Mouse (Mus musculus) stomach, postnatal 0 days (tissue): ENCODE results near the gene Tmem273.

Experiments used
- CTCF ChIP-seq: IDR thresholded peaks from 2 replicates; pipeline ENCODE4 v1.5.1; 2016; ENCODE audit warnings: antibody characterized with exemption, low read depth, mild to moderate bottlenecking, moderate library complexity
- EP300 ChIP-seq: optimal IDR thresholded peaks from 2 replicates; pipeline ENCODE3; 2016; ENCODE audit warnings: antibody characterized with exemption

GRCm38 (mm10) chr14:32778362-32778761 is 7.4 kb upstream of the Tmem273 start:
- TF ChIP-seq EP300: no peak
- TF ChIP-seq CTCF: no peak
